Comparison of ENCODE assay signal across 10 mouse cellular contexts in the genomic region with DNA sequence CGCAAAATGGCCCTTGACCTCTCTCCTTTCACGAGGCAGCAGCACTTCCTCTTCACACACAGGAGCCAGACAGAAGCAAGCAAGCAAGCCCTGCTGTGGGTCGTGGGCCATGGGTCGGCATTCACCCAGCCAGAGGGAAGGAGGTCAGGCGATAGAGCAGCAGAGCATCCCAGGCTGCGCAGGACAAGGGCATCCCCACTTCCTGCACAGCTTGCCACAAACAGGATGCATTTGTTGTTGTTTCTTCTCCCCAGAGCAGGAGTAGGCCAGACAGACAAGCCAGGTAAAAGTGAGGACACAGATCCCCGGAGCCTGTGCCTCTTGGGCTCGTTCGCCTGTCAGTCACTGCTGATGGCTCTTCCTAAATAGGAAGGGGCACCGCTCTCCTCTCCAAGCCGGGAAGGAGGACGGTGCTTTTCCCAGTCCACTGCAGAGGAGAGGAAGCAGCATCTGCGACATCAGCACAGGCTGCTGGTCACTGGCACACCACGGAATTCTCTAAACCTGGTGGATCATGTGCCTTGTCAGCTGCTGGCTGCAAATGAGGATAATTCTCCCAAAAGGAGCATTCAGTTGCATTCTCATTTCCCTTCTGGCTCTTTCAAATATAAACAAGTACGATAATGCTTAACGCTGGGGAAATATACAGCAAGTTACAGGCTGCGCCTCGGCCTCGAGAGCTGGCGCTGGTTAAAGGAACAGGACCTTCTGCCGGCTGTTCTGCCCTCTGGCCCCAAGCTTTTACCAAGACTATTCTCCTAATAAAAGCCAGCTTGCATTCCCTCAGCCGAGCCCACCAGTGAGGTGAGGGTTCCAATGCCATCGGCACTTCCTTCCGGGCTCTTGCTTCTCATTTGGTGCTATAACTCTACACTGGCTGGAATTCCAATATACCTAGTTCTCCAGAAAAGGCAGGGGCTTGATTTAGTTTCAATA.
DNase-seq lines count a peak whose midpoint lies in the region; ATAC-seq and TF ChIP-seq lines count a peak whose summit lies in the region.
"Had no signal": no experiment of that assay in that cellular context is flagged by ENCODE, and none has a peak within 500 bp of the region (broad histone marks: within the 10 kb centered on the region; RNA-seq: fewer than 3 reads in every experiment).

No protein-coding gene starts in this region.

- H3K9me3 ChIP-seq in liver, embryonic 11.5 days (ENCODE audit: control insufficient read depth, low read length): no peaks in the 10 kb centered on the region
- H3K9me3 ChIP-seq in hindbrain, embryonic 14.5 days (ENCODE audit: control insufficient read depth, low read length): no peaks in the 10 kb centered on the region
- H3K9me3 ChIP-seq in midbrain, embryonic 16.5 days (replicated peaks; ENCODE audit: control insufficient read depth, low read length, poor library complexity, severe bottlenecking): no peaks in the 10 kb centered on the region

- H3K4me3 ChIP-seq in liver, adult 2 months (ENCODE audit: insufficient read depth, low read depth, low read length): no peak overlapping the region
- H3K4me3 ChIP-seq in liver, embryonic 11.5 days (ENCODE audit: low read depth, low read length): no peak overlapping the region
- no peak overlapping the region for H3K4me3 ChIP-seq in hindbrain, embryonic 14.5 days (replicated peaks; ENCODE audit: low read length)
- no peak overlapping the region for H3K4me3 ChIP-seq in midbrain, embryonic 16.5 days (ENCODE audit: low read depth, low read length)

- TF ChIP-seq POLR2A in liver, adult 2 months (IDR thresholded peaks at IDR 0.05; ENCODE audit: extremely low read depth, insufficient read depth, low read length): no peak

- H3K79me2 ChIP-seq in liver, adult 2 months (ENCODE audit: control insufficient read depth, insufficient read depth, low read length): peaks cover 8% of the 10 kb centered on the region; the same call in 1 of the 2 replicates

- peaks cover 4% of the 10 kb centered on the region; the same call in 1 of the 2 replicates for H3K4me1 ChIP-seq in liver, adult 2 months (ENCODE audit: control insufficient read depth, insufficient read depth, low read length)
- peaks cover 22% of the 10 kb centered on the region for H3K4me1 ChIP-seq in liver, embryonic 11.5 days (replicated peaks; ENCODE audit: control insufficient read depth, insufficient read depth, low read length)
- H3K4me1 ChIP-seq in hindbrain, embryonic 14.5 days (replicated peaks; ENCODE audit: control insufficient read depth, insufficient read depth, low read length): peaks cover 46% of the 10 kb centered on the region
- H3K4me1 ChIP-seq in midbrain, embryonic 16.5 days (ENCODE audit: control insufficient read depth, insufficient read depth, low read length): peaks cover 25% of the 10 kb centered on the region

- H3K36me3 ChIP-seq in liver, adult 2 months (ENCODE audit: control insufficient read depth, insufficient read depth, low read length): peaks cover 4% of the 10 kb centered on the region; the same call in 1 of the 2 replicates
- H3K36me3 ChIP-seq in liver, embryonic 11.5 days (ENCODE audit: control insufficient read depth, insufficient read depth, low read length): 0 out of 2 replicates have a peak, but pooled peaks cover 3% of the 10 kb centered on the region
- H3K36me3 ChIP-seq in hindbrain, embryonic 14.5 days (replicated peaks; ENCODE audit: control insufficient read depth, insufficient read depth): no peaks in the 10 kb centered on the region
- no peaks in the 10 kb centered on the region; the same call in 1 of the 2 replicates for H3K36me3 ChIP-seq in midbrain, embryonic 16.5 days (ENCODE audit: control insufficient read depth, insufficient read depth, low read length)

- no peak for ATAC-seq in liver, embryonic 11.5 days (replicated peaks; ENCODE audit: low FRiP score)
- 0 out of 2 replicates have a peak, but pooled peaks have one; percentile 29 for ATAC-seq in hindbrain, embryonic 14.5 days (ENCODE audit: low FRiP score)
- ATAC-seq in midbrain, embryonic 16.5 days: 0 out of 2 replicates have a peak, but pooled peaks have one; percentile 26
- ATAC-seq: Patski had no signal

- H3K27ac ChIP-seq in liver, adult 2 months (replicated peaks; ENCODE audit: insufficient read depth, low read depth, low read length): peak overlapping the region; percentile 19; the same call in 1 of the 2 replicates
- H3K27ac ChIP-seq in liver, embryonic 11.5 days (ENCODE audit: low read depth, low read length): no peak overlapping the region; the same call in 1 of the 2 replicates
- H3K27ac ChIP-seq in hindbrain, embryonic 14.5 days: peak overlapping the region; percentile 53
- H3K27ac ChIP-seq in midbrain, embryonic 16.5 days (ENCODE audit: low read length): peak overlapping the region; percentile 8; the same call in 1 of the 2 replicates

- TF ChIP-seq CTCF in liver, adult 2 months (IDR thresholded peaks at IDR 0.05; ENCODE audit: low read depth, low read length): no peak

- H3K27me3 ChIP-seq in liver, adult 2 months (ENCODE audit: control insufficient read depth, insufficient read depth, low read length): no peaks in the 10 kb centered on the region
- no peaks in the 10 kb centered on the region for H3K27me3 ChIP-seq in liver, embryonic 11.5 days (replicated peaks; ENCODE audit: control insufficient read depth, insufficient read depth, low read length)
- H3K27me3 ChIP-seq in hindbrain, embryonic 14.5 days (ENCODE audit: control insufficient read depth, insufficient read depth, low read length): no peaks in the 10 kb centered on the region
- H3K27me3 ChIP-seq in midbrain, embryonic 16.5 days (ENCODE audit: control insufficient read depth, insufficient read depth, low read depth, low read length): no peaks in the 10 kb centered on the region
- H3K27me3 ChIP-seq: Patski had no signal

- no peak overlapping the region for H3K4me2 ChIP-seq in liver, embryonic 11.5 days
- no peak overlapping the region for H3K4me2 ChIP-seq in hindbrain, embryonic 14.5 days (replicated peaks)
- H3K4me2 ChIP-seq in midbrain, embryonic 16.5 days (ENCODE audit: low read length): no peak overlapping the region

- no peak overlapping the region for H3K9ac ChIP-seq in liver, adult 2 months (ENCODE audit: low read depth, low read length)
- no peak overlapping the region for H3K9ac ChIP-seq in liver, embryonic 11.5 days (ENCODE audit: low read depth, low read length)
- H3K9ac ChIP-seq in hindbrain, embryonic 14.5 days: peak overlapping the region; percentile 35; the same call in 1 of the 2 replicates
- peak overlapping the region; percentile 42 for H3K9ac ChIP-seq in midbrain, embryonic 16.5 days (ENCODE audit: low read depth, low read length)

- DNase-seq in adrenal gland, postnatal 14 days: peak; percentile 38
- no peak for DNase-seq in adrenal gland, adult (ENCODE audit: inconsistent age in 2 of 2, low spot score in 1 of 2)
- DNase-seq in liver, adult 2 months (ENCODE audit: extremely low read depth, low read depth, low spot score): no peak
- DNase-seq in liver, embryonic 11.5 days (ENCODE audit: low spot score): no peak
- peak; percentile 33 for DNase-seq in hindbrain, embryonic 14.5 days (ENCODE audit: low spot score)
- DNase-seq in gastrocnemius, postnatal 4 days (ENCODE audit: low spot score in 2 of 2): no peak
- no peak for DNase-seq in ovary, postnatal 10 days (ENCODE audit: low spot score)
- DNase-seq: heart, postnatal 36 days had no signal

- WGBS in liver, adult 2 months: 72% methylated on average over 24 of the region's 24 CpGs
- WGBS in liver, embryonic 11.5 days: 66% methylated on average over 24 of the region's 24 CpGs
- 40% methylated on average over 24 of the region's 24 CpGs for WGBS in hindbrain, embryonic 14.5 days
- 47% methylated on average over 24 of the region's 24 CpGs for WGBS in midbrain, embryonic 16.5 days

Comparison
In these comparisons a context has a peak if more than half of its experiments do, and no peak if none do; other contexts are left out.
1. DNase-seq: peak in adrenal gland, postnatal 14 days (single experiment) and hindbrain, embryonic 14.5 days (single experiment); none in adrenal gland, adult (0 of 2), liver, adult 2 months (single experiment), liver, embryonic 11.5 days (single experiment), gastrocnemius, postnatal 4 days (0 of 2) and ovary, postnatal 10 days (single experiment).
2. H3K9ac ChIP-seq: peak in hindbrain, embryonic 14.5 days (single experiment) and midbrain, embryonic 16.5 days (single experiment); none in liver, adult 2 months (single experiment) and liver, embryonic 11.5 days (single experiment).